Comparison of ENCODE assay signal across 7 mouse cellular contexts in the genomic region with DNA sequence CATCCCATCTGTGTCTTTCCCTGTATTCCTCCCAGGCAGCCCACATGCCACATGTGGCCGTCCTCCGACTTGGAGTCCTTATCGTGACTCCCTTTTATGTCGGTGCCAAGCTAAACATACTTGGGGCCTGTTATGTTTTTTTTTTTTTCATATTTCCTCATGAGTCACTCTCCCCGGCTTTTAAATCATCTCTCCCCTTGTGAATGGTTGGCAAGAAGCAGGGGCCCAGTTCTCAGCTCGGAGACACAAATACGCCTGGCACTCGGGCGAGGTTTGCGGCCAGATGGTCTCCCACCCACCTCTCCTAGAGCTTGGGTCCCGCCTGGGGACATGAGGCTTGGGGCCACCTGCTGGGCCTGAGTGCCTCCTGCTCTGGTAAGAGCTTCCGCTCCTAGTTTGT.
DNase-seq lines count a peak whose midpoint lies in the region; ATAC-seq and TF ChIP-seq lines count a peak whose summit lies in the region.

No protein-coding gene starts in this region.

- H3K9me3 ChIP-seq in stomach, postnatal 0 days (ENCODE audit: control insufficient read depth, low read length): no peaks in the 10 kb centered on the region
- no peaks in the 10 kb centered on the region for H3K9me3 ChIP-seq in liver, embryonic 11.5 days (ENCODE audit: control insufficient read depth, low read length)

- TF ChIP-seq EP300 in stomach, postnatal 0 days (optimal IDR thresholded peaks at IDR 0.05): peak; percentile 60

- peak overlapping the region; percentile 53; the same call in 1 of the 2 replicates for H3K27ac ChIP-seq in stomach, postnatal 0 days (replicated peaks)
- no peak overlapping the region for H3K27ac ChIP-seq in liver, embryonic 11.5 days (ENCODE audit: low read depth, low read length)

- H3K27me3 ChIP-seq in stomach, postnatal 0 days (ENCODE audit: control insufficient read depth, insufficient read depth, low read length): no peaks in the 10 kb centered on the region
- no peaks in the 10 kb centered on the region for H3K27me3 ChIP-seq in liver, embryonic 11.5 days (replicated peaks; ENCODE audit: control insufficient read depth, insufficient read depth, low read length)

- H3K36me3 ChIP-seq in stomach, postnatal 0 days (ENCODE audit: control insufficient read depth, insufficient read depth, low read length): no peaks in the 10 kb centered on the region
- H3K36me3 ChIP-seq in liver, embryonic 11.5 days (ENCODE audit: control insufficient read depth, insufficient read depth, low read length): no peaks in the 10 kb centered on the region

- no peak overlapping the region for H3K4me3 ChIP-seq in stomach, postnatal 0 days (ENCODE audit: low read depth, low read length)
- no peak overlapping the region for H3K4me3 ChIP-seq in liver, embryonic 11.5 days (ENCODE audit: low read depth, low read length)

- intact Hi-C loops in heart, postnatal 14 days (cut with DNase I): no loop called here
- intact Hi-C loops in left cerebral cortex, postnatal 36 days (cut with DNase I): loop anchor here (5.0 kb wide), 1 partner anchor 38 kb away; no protein-coding TSS in a partner anchor

- DNase-seq in adrenal gland, adult (ENCODE audit: inconsistent age in 2 of 2, low spot score in 1 of 2): peak; percentile 78 to 92
- peak; percentile 93 for DNase-seq in brain, adult 2 months (ENCODE audit: low read depth, low spot score)
- DNase-seq in heart, postnatal 14 days: peak; percentile 9 to 56
- DNase-seq in left cerebral cortex, postnatal 36 days (ENCODE audit: low spot score in 2 of 2): peak; percentile 76 to 81
- peak; percentile 71 for DNase-seq in stomach, postnatal 0 days (ENCODE audit: low spot score)
- DNase-seq in liver, embryonic 11.5 days (ENCODE audit: low spot score): no peak
- DNase-seq in embryo, embryonic 11 days: no peak

- 27% methylated on average over 12 of the region's 12 CpGs for WGBS in stomach, postnatal 0 days
- WGBS in liver, embryonic 11.5 days: 72% methylated on average over 12 of the region's 12 CpGs

- H3K9ac ChIP-seq in stomach, postnatal 0 days (ENCODE audit: low read length): no peak overlapping the region
- H3K9ac ChIP-seq in liver, embryonic 11.5 days (ENCODE audit: low read depth, low read length): no peak overlapping the region

- peak; percentile 41 for TF ChIP-seq CTCF in stomach, postnatal 0 days (IDR thresholded peaks at IDR 0.05; ENCODE audit: low read depth)

- H3K4me2 ChIP-seq in stomach, postnatal 0 days (replicated peaks; ENCODE audit: low read depth): no peak overlapping the region
- no peak overlapping the region for H3K4me2 ChIP-seq in liver, embryonic 11.5 days

- no peaks in the 10 kb centered on the region for H3K4me1 ChIP-seq in stomach, postnatal 0 days (replicated peaks; ENCODE audit: control insufficient read depth, insufficient read depth)
- no peaks in the 10 kb centered on the region for H3K4me1 ChIP-seq in liver, embryonic 11.5 days (replicated peaks; ENCODE audit: control insufficient read depth, insufficient read depth, low read length)

- peak; percentile 84 for ATAC-seq in stomach, postnatal 0 days (ENCODE audit: low FRiP score, low TSS enrichment)
- no peak for ATAC-seq in liver, embryonic 11.5 days (replicated peaks; ENCODE audit: low FRiP score)

Comparison
In these comparisons a context has a peak if more than half of its experiments do, and no peak if none do; other contexts are left out.
1. DNase-seq: peak in adrenal gland, adult (2 of 2), brain, adult 2 months (single experiment), heart, postnatal 14 days (2 of 2), left cerebral cortex, postnatal 36 days (2 of 2) and stomach, postnatal 0 days (single experiment); none in liver, embryonic 11.5 days (single experiment) and embryo, embryonic 11 days (single experiment).